Mouse (Mus musculus): ENCODE results near the gene Pdzd2. TPM values are rescaled to one million over a fixed set of nuclear protein-coding genes. Genes with fewer than 3 reads are reported as not detected.
A peak's percentile ranks its signal among the peaks of the same experiment; 100 is the strongest.

The Pdzd2 gene
- total RNA-seq, 2 experiments from 2014 or later = 44.1 to 71.4 TPM

GRCm38 (mm10) chr15:12667760-12668520 is 71.8 kb downstream of the Pdzd2 start:
- DNase-seq = no peak

GRCm38 (mm10) chr15:12665946-12666345 is 73.8 kb downstream of the Pdzd2 start:
- no peak for DNase-seq

DNA sequence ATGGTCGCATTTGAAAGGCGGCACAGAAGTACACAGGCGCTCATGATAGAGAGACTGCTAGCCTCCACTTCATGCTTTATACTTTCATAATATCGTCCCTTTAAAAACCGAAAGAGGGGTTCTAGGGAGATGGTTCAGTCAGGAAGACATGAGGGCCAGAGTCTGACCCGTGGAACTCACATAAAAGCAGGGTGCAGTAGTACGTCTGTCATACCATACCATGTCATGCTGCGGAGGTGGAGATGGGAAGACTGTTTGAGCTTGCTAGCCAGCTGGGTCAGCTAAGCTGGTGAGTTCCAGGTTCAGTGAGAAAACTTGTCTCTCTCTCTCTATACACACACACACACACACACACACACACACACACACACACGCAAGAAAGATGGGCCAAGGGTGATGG is 76.4 kb downstream of the Pdzd2 start:
- no peak for DNase-seq

DNA sequence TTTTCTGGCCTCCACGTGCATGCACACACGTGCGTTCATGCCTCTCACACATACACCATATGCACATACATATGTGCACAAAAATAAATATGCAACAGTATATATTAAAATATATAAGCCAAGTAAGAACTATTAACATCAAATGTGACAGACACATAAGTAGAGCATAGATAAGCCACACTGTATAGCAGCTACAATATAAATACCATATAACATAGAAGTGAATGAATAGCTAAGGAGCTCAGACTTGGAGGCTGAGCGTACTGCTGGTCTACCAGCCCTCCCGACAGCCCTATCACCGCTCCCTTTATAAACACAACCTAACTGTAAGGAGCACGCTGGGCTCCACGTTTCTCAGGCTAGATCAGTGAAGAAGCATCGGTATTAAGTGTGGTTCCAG is 79.4 kb downstream of the Pdzd2 start:
- no peak for DNase-seq

DNA sequence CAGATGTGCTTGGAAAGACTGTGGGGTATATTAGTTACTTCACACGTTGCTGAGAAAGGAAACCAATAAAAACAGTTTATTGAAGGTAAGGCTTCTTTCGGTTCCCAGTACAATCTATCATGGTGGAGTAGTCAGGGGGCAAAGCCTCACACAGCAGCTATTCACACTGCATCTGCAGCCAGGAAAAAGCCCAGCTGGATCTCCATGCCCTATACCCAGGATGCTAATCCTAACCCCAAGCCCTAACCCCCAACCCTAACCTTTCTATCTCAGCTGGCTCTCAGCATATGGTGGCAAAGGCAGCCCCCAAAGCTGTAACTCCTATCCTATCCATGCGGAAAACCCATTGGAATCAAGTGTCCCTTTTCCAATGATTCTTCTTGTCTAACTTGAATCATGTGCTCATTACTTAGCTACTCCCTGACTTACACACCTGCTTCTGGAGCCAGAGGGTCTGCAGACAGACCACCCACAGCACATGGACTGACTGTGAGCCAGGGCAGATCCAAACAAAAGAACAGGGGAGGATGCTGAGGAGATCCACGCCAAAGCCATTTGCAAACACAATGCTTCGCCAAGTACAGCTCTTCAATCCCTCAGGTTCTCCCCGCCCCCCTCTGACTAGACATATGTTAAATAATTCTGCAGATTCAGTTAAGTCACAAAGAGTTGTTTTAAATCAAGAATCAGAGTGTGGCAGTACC is 83.6 kb downstream of the Pdzd2 start:
- DNase-seq = no peak

GRCm38 (mm10) chr15:12655316-12655715 is 84.4 kb downstream of the Pdzd2 start:
- DNase-seq = no peak

GRCm38 (mm10) chr15:12652336-12653031 is 87.2 kb downstream of the Pdzd2 start:
- no peak for DNase-seq

GRCm38 (mm10) chr15:12650236-12650635 is 89.5 kb downstream of the Pdzd2 start:
- no peak for DNase-seq

DNA sequence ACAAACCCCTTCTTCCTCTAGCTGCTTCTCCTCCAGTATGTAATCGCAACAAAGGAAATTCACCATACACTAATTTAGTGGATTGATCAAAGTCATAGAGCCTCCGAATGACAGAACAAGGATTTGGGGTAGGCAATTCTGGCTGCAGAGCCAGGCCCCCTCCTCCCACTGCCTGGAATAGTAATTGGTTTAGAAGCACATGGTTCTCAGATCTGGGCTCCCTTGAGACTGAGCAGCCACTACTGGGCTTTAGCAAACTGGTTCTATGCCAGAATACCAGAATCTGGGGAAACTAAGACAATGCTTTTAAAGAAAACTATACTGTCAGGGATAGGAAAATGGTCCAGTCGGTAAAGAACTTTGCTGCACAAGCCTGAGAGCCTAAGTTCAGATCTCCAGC is 90.0 kb downstream of the Pdzd2 start:
- no peak for DNase-seq

GRCm38 (mm10) chr15:12649131-12649530 is 90.6 kb downstream of the Pdzd2 start:
- DNase-seq = no peak

DNA sequence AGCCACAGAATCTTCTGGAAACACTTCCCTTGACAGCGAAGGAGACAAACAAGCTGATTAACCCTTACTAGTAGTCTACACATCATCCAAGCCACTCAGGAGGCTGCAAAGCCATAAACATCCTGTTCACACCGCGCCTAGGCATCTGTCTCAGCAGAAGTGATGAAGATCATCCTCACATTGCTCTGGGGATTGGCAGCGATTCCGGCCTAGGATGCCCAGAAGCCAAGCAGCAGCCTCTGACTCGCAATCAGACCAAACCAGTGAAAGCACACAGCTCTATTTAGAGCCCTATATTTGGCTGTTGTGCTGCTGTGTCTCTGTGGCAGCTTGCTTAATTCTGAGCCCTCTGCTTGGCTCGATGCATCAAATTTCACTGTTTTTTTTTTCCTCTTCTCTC is 99.0 kb downstream of the Pdzd2 start:
- peak; percentile 25 to 40 for DNase-seq

DNA sequence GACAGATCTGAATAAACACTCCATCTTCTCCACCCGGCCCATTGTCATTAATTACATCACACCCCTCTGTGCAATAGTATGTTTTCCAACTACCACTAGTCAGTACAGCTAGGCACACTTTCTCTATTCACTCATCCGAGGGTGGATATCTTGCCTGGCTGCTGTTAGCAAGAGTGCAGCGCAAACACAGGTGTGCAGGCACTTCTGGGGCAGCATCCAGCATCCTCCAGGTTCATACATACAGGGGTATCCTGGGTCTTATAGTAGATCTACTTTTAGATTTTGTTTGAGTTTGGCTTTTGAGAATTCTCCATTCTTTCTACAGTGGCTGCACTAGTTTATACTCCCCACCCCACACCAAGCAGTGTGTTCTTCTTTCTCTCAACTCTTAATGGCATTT is 99.9 kb downstream of the Pdzd2 start:
- no peak for DNase-seq

DNA sequence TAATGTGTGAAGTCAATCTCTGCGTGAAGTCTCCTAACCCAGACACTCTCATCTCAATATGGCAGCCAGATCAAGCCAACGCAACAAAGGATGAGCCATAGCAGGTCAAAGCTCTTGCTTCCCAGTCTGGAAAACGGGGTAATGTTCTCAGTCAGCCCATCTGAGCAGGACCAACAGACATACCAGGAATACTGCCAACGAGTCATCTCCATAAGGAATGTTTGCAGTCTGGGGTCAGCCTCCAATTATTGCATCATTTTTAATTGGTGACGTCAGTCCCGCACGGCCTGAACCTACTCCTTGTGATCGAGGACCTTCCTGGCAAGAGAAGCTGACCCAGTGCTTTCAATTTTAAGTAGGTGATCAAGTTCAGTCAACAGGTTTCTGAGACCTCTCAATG is 100.5 kb downstream of the Pdzd2 start:
- DNase-seq = no peak

GRCm38 (mm10) chr15:12638370-12639030 is 101.2 kb downstream of the Pdzd2 start:
- no peak for DNase-seq

DNA sequence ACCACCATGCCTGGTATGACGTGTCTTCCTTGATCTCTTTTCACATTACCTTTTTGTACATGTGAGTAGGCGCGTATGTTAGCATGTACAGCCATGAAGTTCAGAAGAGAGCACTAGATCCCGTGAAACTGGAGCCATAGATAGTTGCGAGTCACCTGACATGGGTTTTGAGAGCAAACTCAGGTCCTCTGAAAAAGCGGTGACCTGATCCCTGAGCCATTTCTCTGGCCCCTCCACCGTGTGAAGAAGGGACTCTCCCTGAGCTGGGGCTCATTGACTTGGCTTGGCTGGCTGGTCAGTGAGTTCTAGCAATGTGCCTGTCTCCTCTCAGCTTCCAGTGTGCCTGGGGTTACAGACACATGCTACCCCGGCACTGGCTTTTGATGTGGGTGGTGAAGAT is 102.2 kb downstream of the Pdzd2 start:
- DNase-seq = no peak

DNA sequence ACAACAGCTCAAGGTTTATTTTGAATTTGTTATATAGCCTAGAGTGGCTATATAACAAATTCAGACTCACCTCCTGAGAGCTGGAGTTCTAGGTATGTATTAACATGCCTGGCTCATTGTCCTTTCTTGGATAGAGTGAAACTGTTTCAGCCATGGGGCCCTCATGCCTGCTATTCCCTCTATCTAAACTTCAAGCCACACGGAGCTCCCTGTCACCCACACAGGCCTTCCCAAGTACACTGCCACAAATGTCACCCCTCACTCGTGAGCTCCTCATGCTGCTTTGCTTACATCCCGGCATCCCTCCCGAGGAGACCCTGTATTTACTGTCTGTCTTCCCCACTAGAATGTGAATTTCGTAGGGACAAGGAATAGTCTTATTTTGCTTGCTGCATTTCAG is 103.3 kb downstream of the Pdzd2 start:
- no peak for DNase-seq

- no peak for DNase-seq
These were observed 104.8 kb downstream of the Pdzd2 start for GRCm38 (mm10) chr15:12634921-12635320.

- no peak for DNase-seq
These were observed 110.6 kb downstream of the Pdzd2 start for GRCm38 (mm10) chr15:12629164-12629563.

GRCm38 (mm10) chr15:12628451-12628850 is 111.3 kb downstream of the Pdzd2 start:
- no peak for DNase-seq

- no peak for DNase-seq
These were observed 112.8 kb downstream of the Pdzd2 start for GRCm38 (mm10) chr15:12626930-12627329.

DNA sequence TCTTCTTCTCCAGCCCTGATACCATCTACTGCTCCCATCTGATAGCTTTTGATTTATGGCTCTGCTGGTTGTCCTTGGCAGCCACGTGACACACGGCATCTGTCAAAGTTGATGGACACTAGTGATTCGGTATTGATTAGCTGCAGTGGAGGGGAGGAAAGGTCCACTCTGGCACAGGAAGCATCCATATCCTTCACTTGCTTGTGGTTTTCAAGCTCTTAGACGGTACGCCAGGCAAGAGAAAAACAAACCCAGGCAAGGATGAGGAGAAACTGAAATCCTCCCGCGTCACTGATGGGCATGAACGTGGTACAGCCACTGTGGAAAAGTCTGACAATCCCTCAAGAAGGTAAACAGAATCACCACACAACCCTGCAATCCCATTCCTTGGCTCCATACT is 113.6 kb downstream of the Pdzd2 start:
- no peak for DNase-seq

DNA sequence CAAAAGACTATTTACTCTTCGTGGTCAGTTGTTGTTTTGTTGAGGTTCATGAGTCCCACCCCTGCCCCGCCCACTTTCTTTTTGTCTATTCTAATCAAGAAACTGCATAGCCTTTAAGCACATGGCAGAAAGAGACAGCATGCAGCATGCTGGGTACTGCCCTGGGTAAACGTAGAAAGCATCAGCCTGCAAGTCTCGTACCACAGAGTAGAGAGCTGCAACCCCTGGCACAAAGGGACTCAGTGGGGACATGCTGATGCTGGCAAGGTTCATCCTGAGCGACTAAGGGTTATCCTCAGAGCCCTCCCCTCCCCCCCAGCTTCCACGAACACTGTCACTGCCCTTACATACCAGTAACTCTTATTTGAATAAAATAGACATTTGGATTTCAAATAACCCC is 114.2 kb downstream of the Pdzd2 start:
- no peak for DNase-seq

GRCm38 (mm10) chr15:12623521-12623920 is 116.2 kb downstream of the Pdzd2 start:
- DNase-seq = no peak
